Mouse (Mus musculus) erythroblast, embryonic 14.5 days (primary cell): ENCODE data around the gene Cpb2.

Source experiments
- GATA1 ChIP-seq: IDR thresholded peaks from 2 replicates; pipeline ENCODE4 v1.6.1; 2012; ENCODE audit warnings: low read length, inconsistent platforms, mixed read lengths
- TAL1 ChIP-seq: IDR thresholded peaks from 3 replicates; pipeline ENCODE4 v1.6.1; 2012; ENCODE audit warnings: low read length, inconsistent platforms, mixed read lengths

DNA sequence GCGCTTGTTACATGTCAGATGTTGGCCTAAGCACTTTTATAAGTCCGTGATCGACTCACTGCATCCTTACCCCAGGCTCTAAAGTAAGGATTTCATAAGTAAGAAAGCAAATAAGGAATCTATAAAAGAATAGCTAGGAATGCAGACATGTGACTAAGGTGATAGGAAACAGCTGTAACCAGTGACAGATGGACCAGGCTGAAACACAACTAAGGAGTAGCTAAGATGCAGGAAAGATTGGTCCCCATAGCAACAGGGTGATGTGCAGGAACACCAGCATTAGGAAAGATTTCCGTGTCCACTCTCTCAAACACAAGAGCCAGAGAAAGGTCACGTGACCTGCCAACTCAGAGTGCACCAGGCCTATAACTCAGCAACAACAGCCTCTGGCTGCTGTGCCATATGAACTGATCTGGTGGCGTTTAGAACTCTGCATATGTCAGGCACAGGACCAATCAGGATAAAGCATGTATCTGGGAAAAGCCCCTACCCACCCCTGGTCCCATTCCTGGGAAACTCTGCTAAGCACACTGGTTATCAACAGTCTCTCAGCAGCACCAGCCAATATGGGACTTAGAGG is 33.4 kb upstream of the Cpb2 start:
- no peak for TF ChIP-seq GATA1
- no peak for TF ChIP-seq TAL1
